Mouse (Mus musculus) kidney, embryonic 14.5 days (tissue): ENCODE results near the gene Pml. TPM values are rescaled to one million over a fixed set of nuclear protein-coding genes. Genes with fewer than 3 reads are reported as not detected.
A peak's percentile ranks its signal among the peaks of the same experiment; 100 is the strongest.

Experiments
- ATAC-seq: fragments of 200-750 bp; cut with Nextera tagmentation; 2 replicates; pipeline ENCODE4 v1.8.0; 2017; ENCODE audit warnings: moderate number of reproducible peaks, mild to moderate bottlenecking, moderate TSS enrichment, moderate library complexity; ENCODE audit not compliant: low FRiP score, low TSS enrichment
- H3K27ac ChIP-seq: fragments of 300-500 bp; sonication (generic); 2 replicates; pipeline ENCODE4 v1.5.1; 2014; ENCODE audit warnings: low read depth, mild to moderate bottlenecking, low read length, moderate library complexity, mixed read lengths
- H3K27me3 ChIP-seq: fragments of 300-500 bp; sonication (generic); 2 replicates; pipeline ENCODE4 v1.6.1; 2014; ENCODE audit warnings: mild to moderate bottlenecking, low read length; ENCODE audit not compliant: control insufficient read depth, insufficient read depth
- H3K36me3 ChIP-seq: fragments of 300-500 bp; sonication (generic); 2 replicates; pipeline ENCODE4 v1.6.1; 2014; ENCODE audit warnings: low read length, mixed read lengths; ENCODE audit not compliant: control insufficient read depth, insufficient read depth
- H3K4me1 ChIP-seq: fragments of 300-500 bp; sonication (generic); 2 replicates; pipeline ENCODE4 v1.6.1; 2014; ENCODE audit warnings: low read length, mixed read lengths; ENCODE audit not compliant: control insufficient read depth, insufficient read depth
- H3K4me2 ChIP-seq: fragments of 300-500 bp; sonication (generic); replicated peaks from 2 replicates; pipeline ENCODE4 v1.6.1; 2014; ENCODE audit warnings: low read depth, mild to moderate bottlenecking, low read length
- H3K4me3 ChIP-seq: fragments of 300-500 bp; sonication (generic); 2 replicates; pipeline ENCODE4 v1.5.1; 2014; ENCODE audit warnings: mild to moderate bottlenecking, low read length
- H3K9ac ChIP-seq: fragments of 300-500 bp; sonication (generic); 2 replicates; pipeline ENCODE4 v1.6.1; 2014; ENCODE audit warnings: low read depth, mild to moderate bottlenecking, low read length, moderate library complexity
- H3K9me3 ChIP-seq: fragments of 300-500 bp; sonication (generic); 2 replicates; pipeline ENCODE4 v1.6.1; 2016; ENCODE audit warnings: low read length; ENCODE audit not compliant: control insufficient read depth
- WGBS: fragments of 180-500 bp; shearing (Covaris S2); extraction: QIAGEN DNeasy Blood & Tissue Kit; methylation state at CpG from one replicate; pipeline ENCODE4 v1.1.7; 2014; 5-methylcytosine and 5-hydroxymethylcytosine counted together
- polyA plus RNA-seq: library from polyadenylated mRNA; unstranded; fragments of >200 nt; fragmentation: Nextera tagmentation; extraction: Ambion mirVana; gene quantifications from 2 replicates; pipeline ENCODE4 v1.2.1, GENCODE M21; 2014

Gene Pml
- polyA plus RNA-seq: 13.5 and 25.0 TPM in 2 replicates

DNA sequence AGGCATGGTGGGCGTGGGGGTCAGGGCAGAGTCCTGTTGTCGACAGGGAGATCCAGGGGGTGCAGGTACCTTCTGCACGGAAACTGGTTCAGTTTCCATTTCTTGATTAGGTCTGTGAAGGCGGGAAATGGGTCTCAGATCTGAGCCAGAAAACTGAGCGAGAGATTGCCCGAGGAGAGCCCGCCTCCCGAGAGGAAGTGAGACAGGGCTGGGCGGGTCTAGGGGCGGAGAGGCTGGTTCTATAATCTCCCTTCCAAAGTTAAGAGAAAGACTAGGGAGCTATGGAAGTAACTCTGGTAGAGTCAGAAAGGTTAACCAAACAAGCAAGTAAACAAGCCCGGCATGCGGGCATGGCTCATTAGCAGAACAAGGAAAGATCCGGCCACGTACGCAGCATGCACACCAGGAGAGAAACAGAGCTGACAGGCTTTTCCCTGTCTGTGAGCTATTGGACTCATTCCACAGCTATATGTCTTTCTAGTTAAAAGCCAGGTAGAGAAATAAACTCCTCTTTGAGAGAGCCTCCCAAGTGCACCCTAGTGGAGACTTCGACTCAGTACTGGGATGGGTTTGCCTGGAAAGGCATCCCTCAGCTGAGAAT is at the start of gene Pml:
Pml (minus strand) TSS at position 195 of the 601 bp plus-strand sequence.
- Histone ChIP-seq H3K4me1 (peaks cover 29% of the 10 kb centered on the region), H3K9ac (peak within 1 kb of the TSS; percentile 76), H3K27ac (peak within 1 kb of the TSS; percentile 94), H3K27me3 (no peaks in the 10 kb centered on the region), H3K9me3 (no peaks in the 10 kb centered on the region), H3K36me3 (no peaks in the 10 kb centered on the region; the same call in 1 of the 2 replicates), H3K4me3 (peak within 1 kb of the TSS; percentile 61), H3K4me2 (peak within 1 kb of the TSS; percentile 77)
- WGBS: under 1% methylated on average over 16 of the region's 16 CpGs
- peak; percentile 55 for ATAC-seq

DNA sequence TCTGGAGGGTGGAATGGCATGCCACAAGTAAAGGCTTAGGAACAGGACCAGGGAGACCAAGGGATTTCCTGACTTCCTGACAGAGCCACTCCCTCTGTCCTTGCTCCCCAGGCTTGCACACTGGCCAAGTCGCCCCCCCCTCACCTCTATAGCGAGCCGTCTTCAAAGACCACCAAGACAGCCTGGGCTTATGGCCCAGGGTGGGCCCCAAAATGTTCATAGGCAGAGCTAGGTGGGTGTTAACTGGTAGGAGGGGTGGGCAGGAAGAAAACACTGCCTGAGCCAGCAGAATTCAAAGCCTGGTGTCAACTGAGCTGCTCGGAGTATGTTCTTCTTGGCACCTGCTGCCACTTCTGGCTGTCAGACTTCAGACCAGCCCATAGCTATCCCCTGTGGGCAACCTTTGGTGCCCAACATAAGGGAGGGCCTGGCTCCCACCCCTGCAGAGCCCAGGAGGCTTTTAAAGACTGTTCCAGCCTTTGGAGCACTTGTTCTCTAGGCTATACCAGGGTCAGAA is 48.4 kb upstream of the Pml start:
- H3K9me3 ChIP-seq: no peaks in the 10 kb centered on the region
- peaks cover 20% of the 10 kb centered on the region for H3K4me1 ChIP-seq
- no peak overlapping the region; the same call in 1 of the 2 replicates for H3K27ac ChIP-seq
- no peak for ATAC-seq
- no peaks in the 10 kb centered on the region for H3K27me3 ChIP-seq
- H3K4me3 ChIP-seq: no peak overlapping the region
- H3K9ac ChIP-seq: no peak overlapping the region
- no peaks in the 10 kb centered on the region for H3K36me3 ChIP-seq
- H3K4me2 ChIP-seq: no peak overlapping the region
- 59% methylated on average over 4 of the region's 4 CpGs for WGBS

DNA sequence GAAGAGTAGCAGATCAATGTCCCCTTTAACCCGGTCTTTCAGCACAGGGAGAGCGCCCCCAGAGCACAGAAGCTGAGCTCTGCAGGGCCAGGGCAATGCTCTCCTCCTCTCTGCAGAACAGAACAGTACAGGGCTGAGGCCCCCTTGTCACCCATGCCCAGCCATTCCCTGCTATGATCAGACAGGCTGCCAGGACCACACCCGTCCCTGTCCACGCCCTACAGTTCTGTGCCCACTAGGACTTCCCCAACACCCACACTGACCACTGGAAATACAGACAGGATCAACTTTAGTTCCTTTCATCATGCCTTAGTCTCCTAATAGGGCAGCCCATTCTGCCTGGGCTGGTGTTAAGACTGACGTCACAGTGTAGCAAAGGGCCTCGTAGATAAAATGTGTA is 47.5 kb upstream of the Pml start:
- H3K9me3 ChIP-seq: no peaks in the 10 kb centered on the region
- no peak overlapping the region for H3K9ac ChIP-seq
- H3K27me3 ChIP-seq: no peaks in the 10 kb centered on the region
- H3K4me2 ChIP-seq: no peak overlapping the region
- 90% methylated on average over 6 of the region's 6 CpGs for WGBS
- H3K4me3 ChIP-seq: no peak overlapping the region
- peaks cover 15% of the 10 kb centered on the region for H3K4me1 ChIP-seq
- no peaks in the 10 kb centered on the region for H3K36me3 ChIP-seq
- no peak for ATAC-seq
- no peak overlapping the region for H3K27ac ChIP-seq

DNA sequence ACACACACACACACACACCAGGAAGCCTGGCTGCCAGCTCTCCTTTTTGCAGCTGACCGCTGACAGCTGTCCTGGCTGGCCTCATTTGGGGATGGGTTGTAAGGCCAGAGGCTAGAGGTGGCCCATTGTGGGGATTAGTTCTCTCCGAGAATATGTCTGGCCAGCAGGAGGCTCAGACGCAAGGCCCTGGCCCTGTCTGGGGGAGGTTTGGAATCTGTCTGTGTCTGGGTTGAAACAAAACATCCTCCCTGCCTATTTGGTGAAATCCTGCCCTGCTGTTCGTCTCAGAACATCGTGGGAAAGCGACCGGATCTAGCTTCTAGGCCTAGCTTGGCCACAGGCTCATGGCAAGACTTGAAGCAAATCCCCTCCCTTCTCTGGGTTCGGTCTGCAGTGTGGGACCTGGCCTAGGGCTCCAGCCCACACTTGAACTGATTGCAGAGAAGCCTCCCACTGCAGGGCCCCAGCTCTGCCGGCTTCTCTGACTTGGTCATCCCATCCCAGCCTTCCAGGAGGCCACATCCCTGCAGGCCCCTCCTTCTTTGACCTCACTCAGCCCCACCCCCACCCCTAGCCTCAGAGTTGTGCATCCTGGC is 46.3 kb upstream of the Pml start:
- WGBS: 17% methylated on average over 9 of the region's 9 CpGs
- H3K4me2 ChIP-seq: no peak overlapping the region
- H3K4me1 ChIP-seq: peaks cover 15% of the 10 kb centered on the region
- no peaks in the 10 kb centered on the region for H3K27me3 ChIP-seq
- H3K27ac ChIP-seq: peak overlapping the region; percentile 86
- no peak overlapping the region for H3K4me3 ChIP-seq
- ATAC-seq: peak; percentile 84
- no peaks in the 10 kb centered on the region for H3K9me3 ChIP-seq
- H3K36me3 ChIP-seq: no peaks in the 10 kb centered on the region
- H3K9ac ChIP-seq: no peak overlapping the region

DNA sequence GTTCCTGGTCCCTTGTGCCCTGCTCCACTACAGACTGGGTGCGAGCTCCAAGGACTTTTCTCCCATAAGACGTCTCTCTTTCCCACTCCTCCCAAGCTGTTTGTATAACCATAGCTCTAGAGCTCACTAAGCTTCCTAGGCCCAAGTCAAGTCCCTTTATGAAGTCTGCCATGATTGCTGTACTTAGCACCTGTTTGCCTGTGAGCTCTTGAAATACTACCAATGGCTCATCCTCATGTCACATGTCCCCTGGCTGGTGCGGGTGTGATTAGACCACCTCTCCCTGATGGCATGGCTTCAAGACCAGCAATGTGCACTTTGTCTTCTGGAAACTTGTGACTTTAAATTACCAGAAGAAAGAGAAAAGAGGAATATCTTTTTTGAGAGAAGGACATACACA is 45.8 kb upstream of the Pml start:
- Histone ChIP-seq H3K4me3 (no peak overlapping the region), H3K27ac (peak overlapping the region; percentile 86; the same call in 1 of the 2 replicates), H3K27me3 (no peaks in the 10 kb centered on the region), H3K36me3 (peaks cover 2% of the 10 kb centered on the region; the same call in 1 of the 2 replicates), H3K4me1 (peaks cover 15% of the 10 kb centered on the region), H3K4me2 (no peak overlapping the region), H3K9me3 (no peaks in the 10 kb centered on the region), H3K9ac (no peak overlapping the region)
- no peak for ATAC-seq
- WGBS: 76% methylated on average over 3 of the region's 3 CpGs

DNA sequence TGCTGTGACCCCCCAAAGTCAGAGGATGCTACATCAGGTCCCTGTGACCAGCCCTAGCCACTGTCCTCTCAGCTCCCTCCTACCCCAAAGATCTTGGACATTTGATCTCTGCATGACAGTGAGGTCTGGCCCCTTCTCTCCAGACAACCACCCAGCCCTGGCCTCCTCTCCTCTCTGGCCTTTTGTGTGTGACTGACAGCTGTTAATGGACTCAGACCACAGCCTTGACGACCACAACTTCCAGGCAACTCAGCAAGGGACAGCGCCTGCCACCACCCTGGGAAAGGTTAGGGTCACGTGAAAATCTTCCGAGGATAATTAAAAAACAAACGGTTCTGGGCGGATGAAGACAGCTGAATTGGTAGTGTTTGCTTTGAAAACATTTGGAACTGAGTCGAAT is 44.9 kb upstream of the Pml start:
- Histone ChIP-seq H3K36me3 (peaks cover 2% of the 10 kb centered on the region; the same call in 1 of the 2 replicates), H3K27me3 (no peaks in the 10 kb centered on the region), H3K4me2 (no peak overlapping the region), H3K4me3 (no peak overlapping the region), H3K9ac (no peak overlapping the region), H3K4me1 (peaks cover 15% of the 10 kb centered on the region), H3K9me3 (no peaks in the 10 kb centered on the region), H3K27ac (no peak overlapping the region)
- ATAC-seq: no peak
- WGBS: 32% methylated on average over 7 of the region's 7 CpGs

DNA sequence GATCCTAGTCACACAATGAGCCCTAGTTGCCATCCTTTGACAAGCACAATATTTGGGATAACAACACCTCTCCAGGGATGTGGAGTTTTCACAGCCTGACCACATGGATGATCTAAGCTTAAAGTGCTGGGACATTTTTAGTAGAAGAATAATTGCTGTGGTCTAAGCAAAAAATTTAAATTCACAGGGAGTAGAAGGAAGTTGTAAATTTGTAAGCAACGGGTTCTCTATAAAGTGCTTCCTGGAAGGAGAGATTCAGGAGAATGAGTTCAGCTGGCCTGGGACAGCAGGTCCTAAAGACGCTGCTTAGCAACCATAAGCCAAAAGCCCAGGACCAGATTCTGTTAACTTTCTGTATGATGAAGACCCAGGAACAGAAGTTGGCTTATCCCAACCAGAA is 40.3 kb upstream of the Pml start:
- Histone ChIP-seq H3K4me2 (no peak overlapping the region), H3K27ac (peak overlapping the region; percentile 4; the same call in 1 of the 2 replicates), H3K4me1 (peaks cover 9% of the 10 kb centered on the region), H3K27me3 (no peaks in the 10 kb centered on the region), H3K9me3 (no peaks in the 10 kb centered on the region), H3K36me3 (peaks cover 2% of the 10 kb centered on the region; the same call in 1 of the 2 replicates), H3K9ac (no peak overlapping the region), H3K4me3 (no peak overlapping the region)
- 51% methylated on average over 2 of the region's 2 CpGs for WGBS
- ATAC-seq: no peak

DNA sequence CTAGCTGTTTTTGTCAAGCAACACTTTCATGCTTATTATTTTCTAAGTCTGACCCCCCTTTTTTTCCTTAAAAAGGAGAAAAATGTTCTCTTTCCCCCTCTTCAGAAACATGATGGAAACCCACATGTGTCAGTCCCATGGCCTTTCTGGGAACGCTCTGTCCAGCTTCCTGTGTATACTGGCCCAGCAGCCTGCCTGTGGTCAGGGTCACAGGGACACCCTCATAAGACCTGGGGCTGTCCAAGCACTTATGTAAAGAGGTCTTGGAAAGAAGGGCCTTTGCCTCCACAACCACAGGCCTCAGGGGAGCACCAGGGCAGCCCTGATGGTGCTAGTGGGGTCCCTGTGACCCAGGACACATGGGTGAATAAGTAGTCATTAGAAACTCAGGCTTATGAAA is 39.5 kb upstream of the Pml start:
- H3K4me2 ChIP-seq: no peak overlapping the region
- WGBS: 33% methylated on average over 1 of the region's 1 CpGs
- H3K9me3 ChIP-seq: no peaks in the 10 kb centered on the region
- no peak overlapping the region for H3K9ac ChIP-seq
- peaks cover 9% of the 10 kb centered on the region for H3K4me1 ChIP-seq
- no peaks in the 10 kb centered on the region for H3K27me3 ChIP-seq
- H3K4me3 ChIP-seq: no peak overlapping the region
- ATAC-seq: no peak
- peak overlapping the region; percentile 56 for H3K27ac ChIP-seq
- peaks cover 2% of the 10 kb centered on the region; the same call in 1 of the 2 replicates for H3K36me3 ChIP-seq

DNA sequence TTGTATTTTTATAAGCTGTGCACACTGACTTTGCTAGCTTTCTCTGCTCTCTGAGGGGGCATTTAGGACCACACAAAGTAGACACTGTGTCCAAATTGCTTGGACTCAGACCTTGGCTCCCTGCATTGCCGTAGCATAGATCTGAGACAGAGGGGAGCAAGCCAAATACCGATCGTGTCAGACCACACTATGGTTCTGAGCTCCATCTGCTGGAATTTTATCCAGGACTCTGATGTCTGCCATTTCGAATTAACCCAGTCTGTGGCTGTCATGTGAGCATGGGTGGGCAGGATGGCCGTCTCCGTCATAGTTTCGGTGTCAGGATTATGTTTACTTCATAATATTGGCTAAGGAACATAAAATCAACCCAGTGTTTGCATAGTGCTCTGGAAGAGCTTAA is 33.8 kb upstream of the Pml start:
- H3K9ac ChIP-seq: no peak overlapping the region
- H3K9me3 ChIP-seq: no peaks in the 10 kb centered on the region
- no peaks in the 10 kb centered on the region for H3K4me1 ChIP-seq
- no peaks in the 10 kb centered on the region for H3K27me3 ChIP-seq
- 68% methylated on average over 7 of the region's 7 CpGs for WGBS
- H3K27ac ChIP-seq: no peak overlapping the region
- ATAC-seq: no peak
- H3K4me3 ChIP-seq: no peak overlapping the region
- H3K4me2 ChIP-seq: no peak overlapping the region
- no peaks in the 10 kb centered on the region for H3K36me3 ChIP-seq
